Mouse (Mus musculus) kidney, adult 2 months (tissue): ENCODE data around the gene Gm5105.

Experiments
- CTCF ChIP-seq: fragments of 200-500 bp; conservative IDR thresholded peaks from 2 replicates; pipeline ENCODE4 v1.5.1; 2011; ENCODE audit warnings: low read depth, mild to moderate bottlenecking, control low read depth, low read length, moderate library complexity, mixed read lengths; ENCODE audit not compliant: insufficient read depth, insufficient read length
- POLR2A ChIP-seq: fragments of 200-500 bp; IDR thresholded peaks from one replicate; pipeline ENCODE4 v1.6.1; 2011; ENCODE audit warnings: low read depth, low read length, control low read depth

DNA sequence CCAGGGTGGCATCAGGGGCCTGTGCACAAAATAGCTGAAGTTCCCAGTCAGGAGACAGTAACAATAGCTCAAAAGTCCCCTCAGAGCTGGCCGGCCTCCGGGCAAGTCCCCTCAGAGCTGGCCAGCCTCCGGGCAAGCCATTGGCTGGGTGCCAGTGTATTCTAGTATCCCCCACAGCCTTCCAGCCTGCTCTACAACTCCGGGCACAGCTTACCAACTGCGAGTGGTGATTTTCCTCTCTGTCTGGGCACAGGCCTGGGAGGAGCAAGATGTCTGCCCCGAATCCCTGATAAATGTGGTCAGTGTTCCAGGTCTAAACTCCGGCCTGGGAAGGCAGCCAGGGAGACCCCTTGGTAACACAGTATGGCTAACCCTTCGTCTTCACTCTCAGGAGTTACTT lies 8.0 kb upstream of the Gm5105 start:
- TF ChIP-seq POLR2A (no peak), CTCF (no peak)
